Mouse (Mus musculus) macrophage (primary cell): ENCODE data around the gene Npas2. TPM values are rescaled to one million over a fixed set of nuclear protein-coding genes. Genes with fewer than 3 reads are reported as not detected.

Experiments used
- H3K27ac ChIP-seq: fragments of 350-480 bp; formaldehyde crosslinking; 2 replicates; pipeline ENCODE4 v1.9.0; 2021
- H3K36me3 ChIP-seq: fragments of 350-480 bp; formaldehyde crosslinking; 2 replicates; pipeline ENCODE4 v1.9.0; 2021; ENCODE audit errors: inconsistent target
- H3K4me3 ChIP-seq: fragments of 350-480 bp; formaldehyde crosslinking; 2 replicates; pipeline ENCODE4 v1.9.0; 2021; ENCODE audit errors: inconsistent target
- H3K79me2 ChIP-seq: fragments of 350-480 bp; formaldehyde crosslinking; 2 replicates; pipeline ENCODE4 v1.9.0; 2021; ENCODE audit errors: inconsistent target
- WGBS: methylation state at CpG from one replicate; pipeline ENCODE4 v1.1.7; 2026; ENCODE audit warnings: inconsistent platforms; ENCODE audit not compliant: missing documents; 5-methylcytosine and 5-hydroxymethylcytosine counted together
- polyA plus RNA-seq: library from polyadenylated mRNA; stranded (reverse); fragments of 250-400 nt; gene quantifications from 3 replicates; pipeline ENCODE4 v1.2.4, GENCODE M21; 2018; ENCODE audit warnings: inconsistent platforms

Npas2 gene
- polyA plus RNA-seq, 1 experiment from 2014 or later = 2.0 TPM

DNA sequence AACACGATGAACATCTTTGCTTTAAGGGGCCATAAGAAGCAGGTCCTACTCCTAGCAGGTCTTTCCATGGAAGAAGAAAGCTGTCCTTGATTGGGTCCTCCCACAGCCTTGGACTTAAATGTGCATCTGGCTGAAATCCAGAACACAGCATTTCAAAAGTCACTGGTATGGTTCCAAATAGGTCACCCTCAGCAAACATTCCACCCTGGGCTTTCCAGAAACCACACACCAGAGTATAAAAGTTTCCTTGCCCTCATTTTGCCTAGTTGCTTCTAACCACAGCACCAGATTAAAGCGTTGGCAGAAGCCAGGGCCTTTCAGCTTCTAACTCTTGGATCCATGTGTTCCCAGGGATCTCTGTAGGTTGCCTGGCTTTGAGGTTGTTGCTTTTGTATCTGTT lies 124.4 kb downstream of the Npas2 start:
- WGBS = 83% methylated on average over 2 of the region's 2 CpGs

DNA sequence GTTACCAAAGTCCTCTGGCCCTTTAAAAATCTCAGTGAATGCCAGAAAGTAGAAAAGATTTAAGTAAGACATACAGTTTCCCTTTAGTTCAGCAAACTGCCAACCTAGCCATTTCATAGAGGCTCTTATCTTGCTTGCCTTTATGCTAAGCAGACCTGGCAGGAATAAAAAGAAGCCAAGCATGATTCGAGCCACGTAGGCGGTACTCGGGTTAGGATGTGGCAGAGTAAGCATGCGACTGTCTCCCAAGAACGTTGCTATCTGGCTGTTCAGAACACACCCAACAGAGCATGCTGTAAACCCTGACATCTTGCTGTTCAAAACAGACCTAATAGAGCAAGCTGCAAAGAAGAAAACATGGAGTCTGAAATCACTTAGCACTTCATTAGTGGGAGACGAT lies 125.3 kb downstream of the Npas2 start:
- Histone ChIP-seq H3K79me2 (no peaks in the 10 kb centered on the region), H3K4me3 (no peak overlapping the region)
- WGBS = 83% methylated on average over 7 of the region's 7 CpGs

More for the DNA sequence above, 124.4 kb downstream of the Npas2 start:
- H3K36me3 ChIP-seq = no peaks in the 10 kb centered on the region
- H3K79me2 ChIP-seq = no peaks in the 10 kb centered on the region
- H3K4me3 ChIP-seq = no peak overlapping the region
- no peak overlapping the region for H3K27ac ChIP-seq

DNA sequence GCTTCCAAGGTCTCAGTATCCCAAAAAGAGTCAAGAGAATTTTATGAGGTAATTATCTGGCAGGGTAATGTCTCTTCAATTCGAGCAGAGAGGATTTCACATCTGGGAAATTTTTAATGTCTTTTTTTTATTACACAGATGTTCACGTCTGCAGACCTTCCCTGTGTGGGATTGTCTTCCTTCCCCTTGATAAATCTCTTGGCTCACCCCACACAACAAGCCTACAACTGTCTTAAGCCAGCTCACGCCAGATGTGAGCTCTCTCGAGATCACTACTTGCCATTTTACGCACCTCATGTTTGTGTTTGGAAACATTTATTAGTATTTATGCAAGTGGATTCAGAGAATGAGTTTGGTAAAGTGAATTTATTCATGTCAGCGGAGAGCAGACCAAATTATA lies 128.4 kb downstream of the Npas2 start:
- Histone ChIP-seq H3K79me2 (no peaks in the 10 kb centered on the region), H3K36me3 (no peaks in the 10 kb centered on the region), H3K4me3 (no peak overlapping the region), H3K27ac (no peak overlapping the region)
- WGBS = 71% methylated on average over 6 of the region's 6 CpGs

More for the DNA sequence above, 125.3 kb downstream of the Npas2 start:
- no peaks in the 10 kb centered on the region for H3K36me3 ChIP-seq
- no peak overlapping the region for H3K27ac ChIP-seq

DNA sequence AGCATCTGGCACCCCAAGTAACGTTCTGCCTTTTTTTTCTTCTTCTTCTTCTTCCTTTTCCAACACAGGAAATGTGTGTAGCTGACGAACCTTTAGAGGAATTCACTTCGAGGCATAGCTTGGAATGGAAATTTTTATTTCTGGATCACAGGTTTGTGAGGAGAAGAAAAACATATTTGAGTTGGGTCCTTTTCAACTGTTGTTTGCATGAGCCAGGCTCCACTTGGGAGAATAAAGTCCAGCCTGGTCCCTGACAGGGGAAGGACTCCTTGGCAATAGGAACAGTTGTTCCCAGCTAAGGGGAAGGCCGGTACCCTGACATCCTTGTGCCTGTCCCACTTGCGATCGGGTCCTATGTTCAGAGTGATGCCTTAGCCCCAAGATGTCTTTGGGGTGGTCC lies 131.7 kb downstream of the Npas2 start:
- WGBS = 91% methylated on average over 6 of the region's 6 CpGs
- Histone ChIP-seq H3K27ac (no peak overlapping the region), H3K79me2 (no peaks in the 10 kb centered on the region), H3K4me3 (no peak overlapping the region), H3K36me3 (no peaks in the 10 kb centered on the region)

DNA sequence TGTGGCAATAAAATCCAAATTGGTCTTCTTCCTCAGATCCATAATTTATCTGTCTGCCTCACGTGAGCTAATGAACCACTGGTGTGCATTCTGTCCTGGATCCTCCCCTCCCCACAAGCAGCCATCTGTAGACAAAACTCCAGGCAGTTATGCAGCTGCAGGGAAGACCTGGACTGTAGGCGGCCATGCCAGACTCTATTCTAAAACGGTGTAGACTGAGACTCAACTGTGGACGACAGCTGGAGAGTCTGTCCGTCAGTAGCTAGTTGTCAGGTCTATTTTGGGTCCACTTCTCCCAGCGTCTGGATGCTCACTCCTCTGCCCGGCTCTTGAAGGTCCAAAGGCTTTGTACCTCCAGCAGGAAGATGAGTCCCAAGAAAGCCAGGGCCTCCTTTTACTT lies 134.0 kb downstream of the Npas2 start:
- Histone ChIP-seq H3K79me2 (no peaks in the 10 kb centered on the region), H3K4me3 (no peak overlapping the region), H3K36me3 (no peaks in the 10 kb centered on the region), H3K27ac (no peak overlapping the region)
- 88% methylated on average over 7 of the region's 7 CpGs for WGBS

DNA sequence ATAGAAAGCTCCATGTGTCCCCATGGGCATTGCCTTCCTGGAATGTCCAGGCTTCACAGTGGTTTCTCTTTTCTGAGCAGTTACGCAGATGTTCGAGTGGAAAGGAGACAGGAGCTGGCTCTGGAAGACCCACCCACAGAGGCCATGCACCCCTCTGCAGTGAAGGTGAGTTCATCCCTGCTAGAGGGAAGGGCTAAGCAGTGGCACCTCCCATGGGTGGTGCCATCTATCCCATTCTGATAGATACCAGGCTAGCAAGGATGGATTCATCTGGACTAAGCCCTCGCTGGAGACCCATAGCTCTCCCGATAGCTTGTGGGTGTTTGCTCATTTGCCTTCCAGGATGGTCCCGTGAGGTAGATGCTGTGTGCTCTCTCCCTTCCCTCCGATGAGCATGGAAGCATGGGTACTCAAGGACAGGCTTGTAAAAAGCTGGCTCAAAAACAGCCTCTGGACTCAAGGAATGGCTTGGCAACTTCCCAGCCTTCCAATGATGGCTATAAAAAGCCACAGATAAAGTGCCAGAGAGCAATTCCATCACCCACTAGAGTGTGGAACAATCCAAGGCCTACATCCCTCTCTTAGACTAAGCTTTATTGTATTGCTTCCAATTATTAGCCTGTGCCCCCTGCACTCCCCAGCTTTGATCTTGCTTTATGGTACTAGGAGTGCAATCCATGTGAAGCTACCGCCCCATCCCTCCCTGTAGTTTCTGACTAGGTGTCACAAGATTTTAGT lies 137.5 kb downstream of the Npas2 start:
- Histone ChIP-seq H3K36me3 (no peaks in the 10 kb centered on the region), H3K4me3 (no peak overlapping the region), H3K79me2 (no peaks in the 10 kb centered on the region), H3K27ac (no peak overlapping the region)
- 94% methylated on average over 7 of the region's 7 CpGs for WGBS

DNA sequence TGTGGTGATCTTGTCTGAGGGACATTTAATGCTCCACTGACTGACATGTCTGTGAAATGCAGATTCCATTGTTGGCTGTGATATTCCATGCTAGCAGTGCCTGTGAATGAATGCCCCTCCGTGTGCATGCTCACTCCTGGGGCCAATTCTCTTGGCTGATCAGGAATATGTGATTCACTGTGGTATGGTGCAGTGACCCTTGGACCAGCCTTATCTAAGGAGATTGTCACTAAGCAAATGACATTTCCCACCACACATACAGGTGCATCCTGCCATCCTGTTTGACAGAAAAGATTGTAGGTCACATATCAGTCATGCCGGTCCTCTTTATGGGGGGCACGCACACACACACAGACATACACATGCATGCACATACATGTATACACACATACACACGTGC lies 138.9 kb downstream of the Npas2 start:
- 93% methylated on average over 4 of the region's 4 CpGs for WGBS
- Histone ChIP-seq H3K27ac (no peak overlapping the region), H3K79me2 (no peaks in the 10 kb centered on the region), H3K4me3 (no peak overlapping the region), H3K36me3 (no peaks in the 10 kb centered on the region)

DNA sequence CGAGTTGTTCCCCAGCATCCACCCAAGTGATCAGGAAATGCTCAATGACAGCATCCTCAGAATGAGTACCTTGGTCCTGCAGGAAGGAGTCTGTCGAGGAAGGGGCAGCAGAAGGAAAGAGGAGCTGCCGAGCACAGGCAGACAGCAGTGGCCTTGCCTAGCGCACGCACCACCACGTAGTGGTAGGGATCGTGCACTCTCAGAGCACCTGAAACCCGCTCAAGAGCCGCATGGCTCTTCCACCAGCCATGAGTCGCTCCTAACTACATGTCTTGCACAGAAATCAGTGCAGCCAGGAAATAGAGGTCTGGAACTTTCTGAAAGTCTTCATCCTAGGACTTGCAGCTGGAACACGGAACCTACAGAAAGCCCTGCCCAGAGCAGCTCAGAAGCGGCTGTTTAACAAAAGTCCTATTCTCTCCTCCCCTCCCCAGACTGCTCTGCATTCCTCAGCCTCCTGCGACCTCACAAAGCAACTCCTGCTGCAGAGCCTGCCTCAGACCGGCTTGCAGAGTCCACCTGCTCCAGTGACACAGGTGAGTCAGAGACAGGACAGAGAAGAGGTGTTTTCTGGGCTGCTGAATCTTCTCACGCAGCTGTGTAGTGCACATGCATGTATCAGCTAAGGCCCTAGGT lies 142.1 kb downstream of the Npas2 start:
- WGBS = 80% methylated on average over 12 of the region's 15 CpGs
- H3K79me2 ChIP-seq = no peaks in the 10 kb centered on the region
- no peak overlapping the region for H3K4me3 ChIP-seq
- H3K36me3 ChIP-seq = no peaks in the 10 kb centered on the region
- H3K27ac ChIP-seq = no peak overlapping the region

DNA sequence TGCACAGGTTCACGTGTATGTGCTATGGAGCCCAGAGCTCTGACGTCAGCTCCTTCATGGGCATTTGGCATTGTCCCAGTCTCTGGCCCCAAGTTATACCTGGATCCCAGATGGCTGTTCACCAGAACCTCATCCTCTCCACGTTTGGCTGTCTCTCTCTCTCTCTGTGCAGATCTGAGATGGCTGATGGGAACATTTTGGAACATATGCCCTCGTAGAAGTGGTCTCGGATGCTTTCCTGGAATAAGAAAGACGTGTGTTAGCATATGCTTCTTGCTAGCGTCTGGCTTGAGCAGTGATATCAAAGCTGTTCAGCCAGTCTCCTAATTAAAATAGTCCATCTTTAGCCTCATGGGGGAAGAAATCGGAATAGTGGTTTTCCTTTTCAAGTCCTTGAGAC lies 143.3 kb downstream of the Npas2 start:
- H3K27ac ChIP-seq = no peak overlapping the region
- H3K79me2 ChIP-seq = no peaks in the 10 kb centered on the region
- no peak overlapping the region for H3K4me3 ChIP-seq
- WGBS = 92% methylated on average over 7 of the region's 8 CpGs
- no peaks in the 10 kb centered on the region for H3K36me3 ChIP-seq

DNA sequence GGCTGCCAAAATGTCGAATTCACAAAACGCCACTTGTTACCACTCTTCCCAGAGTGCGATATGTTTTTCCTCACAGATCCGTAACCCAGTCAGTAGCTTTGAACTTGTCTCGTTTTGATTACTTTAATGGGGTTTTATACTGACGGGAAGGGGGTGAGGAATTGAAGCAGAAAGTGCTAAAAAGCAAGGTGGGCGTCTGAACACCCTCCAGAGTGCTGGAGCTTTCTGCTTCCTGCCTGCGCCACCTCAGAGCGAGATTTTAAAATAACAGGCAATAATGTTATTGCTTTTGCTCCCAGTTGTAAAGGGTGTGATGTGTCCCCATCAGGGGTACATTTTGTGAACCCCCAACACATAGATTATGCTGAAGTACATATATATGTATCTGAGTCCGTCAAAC lies 145.3 kb downstream of the Npas2 start:
- Histone ChIP-seq H3K4me3 (no peak overlapping the region), H3K79me2 (no peaks in the 10 kb centered on the region), H3K27ac (no peak overlapping the region), H3K36me3 (no peaks in the 10 kb centered on the region)
- 95% methylated on average over 10 of the region's 10 CpGs for WGBS

DNA sequence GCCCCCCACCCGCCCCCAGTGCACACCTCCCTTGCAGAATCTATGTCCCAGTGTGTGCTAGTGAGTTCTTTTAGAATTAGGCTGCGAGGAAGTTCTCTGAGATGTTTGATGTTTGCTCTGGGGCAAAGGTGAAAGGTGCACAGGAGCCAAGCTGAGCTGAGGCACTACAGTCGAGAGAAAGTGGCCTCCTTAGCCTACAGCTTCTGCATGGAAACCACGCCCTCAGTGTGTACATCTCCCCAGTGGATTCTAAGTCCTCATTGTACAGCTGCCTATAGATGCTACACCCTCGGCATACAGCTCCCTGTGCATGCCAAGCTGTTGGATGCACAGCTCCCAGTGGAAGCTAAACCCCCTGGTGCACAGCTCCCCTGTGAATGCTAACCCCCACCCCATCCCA lies 145.9 kb downstream of the Npas2 start:
- Histone ChIP-seq H3K27ac (no peak overlapping the region), H3K36me3 (no peaks in the 10 kb centered on the region), H3K4me3 (no peak overlapping the region), H3K79me2 (no peaks in the 10 kb centered on the region)
- 85% methylated on average over 5 of the region's 5 CpGs for WGBS

DNA sequence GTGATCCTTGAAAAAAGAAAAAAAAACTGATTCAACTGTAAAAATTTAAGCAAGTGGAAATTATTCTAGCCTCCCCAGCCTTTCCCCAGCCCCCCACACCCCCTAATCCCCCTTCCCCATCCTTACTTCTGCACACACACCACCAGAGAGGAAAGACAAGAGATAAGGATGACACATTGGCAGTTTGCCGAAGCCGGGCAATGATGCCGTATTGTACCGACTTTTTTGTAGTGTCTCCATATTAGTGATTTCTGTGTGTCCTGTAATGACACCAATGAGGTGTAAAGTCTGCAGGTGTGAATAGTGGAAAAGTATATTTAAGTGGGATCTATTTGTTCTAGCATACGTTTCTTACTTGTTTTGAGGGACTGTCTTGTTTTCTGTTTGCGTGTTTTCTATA lies 146.6 kb downstream of the Npas2 start:
- Histone ChIP-seq H3K4me3 (no peak overlapping the region), H3K79me2 (no peaks in the 10 kb centered on the region), H3K27ac (no peak overlapping the region), H3K36me3 (no peaks in the 10 kb centered on the region)
- 84% methylated on average over 6 of the region's 6 CpGs for WGBS

DNA sequence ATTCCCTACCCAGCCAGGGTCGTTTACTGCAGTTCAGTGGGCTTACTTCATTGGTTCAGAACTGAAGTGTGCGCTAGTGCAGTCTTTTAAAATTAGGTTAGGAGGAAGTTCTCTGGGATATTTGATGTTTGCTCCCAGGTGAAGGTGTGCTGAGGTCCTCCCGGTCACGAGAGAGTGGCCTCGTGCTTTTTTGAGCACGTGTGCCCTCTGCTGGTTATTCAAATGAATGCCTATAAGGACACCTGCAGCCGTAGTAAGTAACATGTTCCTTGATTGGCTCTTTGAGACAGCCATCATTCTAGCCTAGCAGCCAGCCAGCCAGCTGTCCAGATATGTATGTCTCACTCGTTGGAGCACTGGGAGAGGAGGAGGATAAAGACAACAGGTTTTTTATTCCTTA lies 147.1 kb downstream of the Npas2 start:
- H3K27ac ChIP-seq = no peak overlapping the region
- H3K36me3 ChIP-seq = no peaks in the 10 kb centered on the region
- no peaks in the 10 kb centered on the region for H3K79me2 ChIP-seq
- H3K4me3 ChIP-seq = no peak overlapping the region
- 14% methylated on average over 8 of the region's 8 CpGs for WGBS

DNA sequence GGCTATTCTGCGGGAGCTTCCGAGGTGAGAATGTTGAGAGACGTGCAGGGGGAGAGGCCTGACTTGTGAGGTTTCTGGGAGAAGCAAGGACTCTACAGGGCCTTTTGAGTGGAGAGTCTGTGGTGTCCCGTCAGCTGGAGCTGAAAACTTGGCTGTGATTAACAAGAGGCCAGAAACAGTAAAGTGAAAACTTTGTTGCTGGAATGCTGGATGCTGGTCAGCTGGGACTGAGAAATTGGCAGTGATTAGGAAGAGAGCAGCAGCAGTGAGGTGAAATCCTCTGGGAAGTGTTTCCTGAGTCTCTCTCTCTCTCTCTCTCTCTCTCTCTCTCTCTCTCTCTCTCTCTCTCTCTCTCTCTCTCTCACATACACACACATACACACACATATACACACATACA lies 148.3 kb downstream of the Npas2 start:
- 96% methylated on average over 4 of the region's 4 CpGs for WGBS
- Histone ChIP-seq H3K27ac (no peak overlapping the region), H3K4me3 (no peak overlapping the region), H3K79me2 (no peaks in the 10 kb centered on the region), H3K36me3 (no peaks in the 10 kb centered on the region)

DNA sequence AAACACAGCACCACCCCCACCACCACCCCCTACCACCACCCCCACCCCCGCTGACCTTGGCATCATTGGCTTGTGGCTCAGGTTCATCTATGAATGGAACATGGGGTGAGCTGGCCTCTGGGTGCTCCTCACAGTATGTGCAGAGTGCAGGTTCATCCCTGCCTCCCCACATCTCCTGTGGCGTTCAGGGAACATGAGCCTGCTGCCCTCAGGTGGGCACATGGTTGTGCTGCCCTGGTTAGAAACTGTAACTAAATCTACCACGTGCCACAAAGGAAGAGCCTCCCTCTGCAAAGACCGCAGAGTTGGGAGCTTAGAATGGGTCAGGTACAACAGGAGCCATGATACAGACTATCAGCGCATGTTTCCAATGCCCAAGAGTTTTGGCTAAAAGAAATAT lies 149.7 kb downstream of the Npas2 start:
- WGBS = 91% methylated on average over 4 of the region's 5 CpGs
- no peaks in the 10 kb centered on the region for H3K79me2 ChIP-seq
- no peak overlapping the region for H3K4me3 ChIP-seq
- no peak overlapping the region for H3K27ac ChIP-seq
- H3K36me3 ChIP-seq = no peaks in the 10 kb centered on the region
